Mouse (Mus musculus): ENCODE data around the gene Dnajc7. TPM values are rescaled to one million over a fixed set of nuclear protein-coding genes. Genes with fewer than 3 reads are reported as not detected.

The Dnajc7 gene
- polyA plus RNA-seq, 1 experiment from 2014 or later, result 77.3 TPM

Other genes with a start within 250 kb of the Dnajc7 start
- 33.3 and 50.8 TPM in 2 replicates for gene Jup, start 222.4 kb downstream of the Dnajc7 start, polyA plus RNA-seq (2014; fragmentation: Nextera tagmentation; extraction: Ambion mirVana)
- gene P3h4, start 205.3 kb downstream of the Dnajc7 start, polyA plus RNA-seq (2014; fragmentation: Nextera tagmentation; extraction: Ambion mirVana), result 14.5 and 16.3 TPM in 2 replicates
- 16.1 and 20.8 TPM in 2 replicates for gene Fkbp10, start 204.5 kb downstream of the Dnajc7 start, polyA plus RNA-seq (2014; fragmentation: Nextera tagmentation; extraction: Ambion mirVana)
- 99.6 and 109 TPM in 2 replicates for gene Nt5c3b, start 178.4 kb downstream of the Dnajc7 start, polyA plus RNA-seq (2014; fragmentation: Nextera tagmentation; extraction: Ambion mirVana)
- gene Klhl10, start 178.3 kb downstream of the Dnajc7 start, polyA plus RNA-seq (2014; fragmentation: Nextera tagmentation; extraction: Ambion mirVana), result 0.59 and 0.71 TPM in 2 replicates
- gene Klhl11, start 147.4 kb downstream of the Dnajc7 start, polyA plus RNA-seq (2014; fragmentation: Nextera tagmentation; extraction: Ambion mirVana), result 15.2 and 19.8 TPM in 2 replicates
- gene Acly, start 92.2 kb downstream of the Dnajc7 start, polyA plus RNA-seq (2014; fragmentation: Nextera tagmentation; extraction: Ambion mirVana), result 198 and 208 TPM in 2 replicates
- 1.7 and 2.5 TPM in 2 replicates for gene Ttc25, start 74.6 kb downstream of the Dnajc7 start, polyA plus RNA-seq (2014; fragmentation: Nextera tagmentation; extraction: Ambion mirVana)
- gene Cnp, start 45.3 kb downstream of the Dnajc7 start, polyA plus RNA-seq (2014; fragmentation: Nextera tagmentation; extraction: Ambion mirVana), result 22.0 and 25.6 TPM in 2 replicates
- gene Nkiras2, start 924 bp downstream of the Dnajc7 start, polyA plus RNA-seq (2014; fragmentation: Nextera tagmentation; extraction: Ambion mirVana), result 111 and 122 TPM in 2 replicates
- gene Zfp385c, start 72.3 kb upstream of the Dnajc7 start, polyA plus RNA-seq (2014; fragmentation: Nextera tagmentation; extraction: Ambion mirVana), result 0.10 TPM in 1 of 2 replicates, not detected in the other
- 1.2 and 1.6 TPM in 2 replicates for gene Dhx58, start 84.1 kb upstream of the Dnajc7 start, polyA plus RNA-seq (2014; fragmentation: Nextera tagmentation; extraction: Ambion mirVana)
- gene Kat2a, start 92.3 kb upstream of the Dnajc7 start, polyA plus RNA-seq (2014; fragmentation: Nextera tagmentation; extraction: Ambion mirVana), result 32.6 and 47.3 TPM in 2 replicates
- 0.53 TPM in 1 of 2 replicates, not detected in the other for gene Hspb9, start 93.7 kb upstream of the Dnajc7 start, polyA plus RNA-seq (2014; fragmentation: Nextera tagmentation; extraction: Ambion mirVana)
- gene Rab5c, start 118.0 kb upstream of the Dnajc7 start, polyA plus RNA-seq (2014; fragmentation: Nextera tagmentation; extraction: Ambion mirVana), result 133 and 142 TPM in 2 replicates
- 3.5 and 4.4 TPM in 2 replicates for gene Kcnh4, start 139.8 kb upstream of the Dnajc7 start, polyA plus RNA-seq (2014; fragmentation: Nextera tagmentation; extraction: Ambion mirVana)
- 0.53 and 1.4 TPM in 2 replicates for gene Hcrt, start 142.8 kb upstream of the Dnajc7 start, polyA plus RNA-seq (2014; fragmentation: Nextera tagmentation; extraction: Ambion mirVana)
- 0.94 and 1.7 TPM in 2 replicates for gene Ghdc, start 150.8 kb upstream of the Dnajc7 start, polyA plus RNA-seq (2014; fragmentation: Nextera tagmentation; extraction: Ambion mirVana)
- gene Stat5b, start 230.6 kb upstream of the Dnajc7 start, polyA plus RNA-seq (2014; fragmentation: Nextera tagmentation; extraction: Ambion mirVana), result 10.9 and 11.4 TPM in 2 replicates
- 0.69 and 0.96 TPM in 2 replicates for gene Stat5a, start 239.2 kb upstream of the Dnajc7 start, polyA plus RNA-seq (2014; fragmentation: Nextera tagmentation; extraction: Ambion mirVana)

All from forebrain, embryonic 14.5 days (tissue).